Mouse (Mus musculus) left cerebral cortex, adult 2 months (tissue): ENCODE measurements around the gene Lrp6. TPM values are rescaled to one million over a fixed set of nuclear protein-coding genes. Genes with fewer than 3 reads are reported as not detected.

Experiments
- DNase-seq, 2 experiments: peaks; one replicate each; pipeline ENCODE4 v3.0.0; 2021 to 2022; ENCODE audit warnings: low spot score in 2 of 2, mixed read lengths in 1 of 2; ENCODE audit errors: extremely low spot score in 1 of 2
- H3K27ac ChIP-seq: fragments of 200-600 bp; 2 replicates; pipeline ENCODE4 v1.8.1; 2022
- H3K4me3 ChIP-seq: fragments of 200-600 bp; 2 replicates; pipeline ENCODE4 v1.8.1; 2022
- CTCF ChIP-seq: fragments of 200-600 bp; IDR thresholded peaks from 2 replicates; pipeline ENCODE4 v1.8.1; 2022; ENCODE audit warnings: antibody characterized with exemption, mild to moderate bottlenecking, moderate library complexity
- intact Hi-C: fragments of 180-260 bp; cut with DNase I; formaldehyde crosslinking; loops from one replicate; pipeline ENCODE4 v1.15.1; 2025
- total RNA-seq, 2 experiments: library from RNA; stranded (reverse); gene quantifications; 2 replicates each; pipeline ENCODE4 v1.2.3; 2021

Gene Lrp6
- total RNA-seq, 2 experiments from 2014 or later = 47.2 to 48.0 TPM

- intact Hi-C loops = loop anchor here (5.0 kb wide), 1 partner anchor 58 kb away; the partner anchor contains the start of gene Lrp6
Observed at GRCm38 (mm10) chr6:134509731-134510226, 57.0 kb downstream of the Lrp6 start.

DNA sequence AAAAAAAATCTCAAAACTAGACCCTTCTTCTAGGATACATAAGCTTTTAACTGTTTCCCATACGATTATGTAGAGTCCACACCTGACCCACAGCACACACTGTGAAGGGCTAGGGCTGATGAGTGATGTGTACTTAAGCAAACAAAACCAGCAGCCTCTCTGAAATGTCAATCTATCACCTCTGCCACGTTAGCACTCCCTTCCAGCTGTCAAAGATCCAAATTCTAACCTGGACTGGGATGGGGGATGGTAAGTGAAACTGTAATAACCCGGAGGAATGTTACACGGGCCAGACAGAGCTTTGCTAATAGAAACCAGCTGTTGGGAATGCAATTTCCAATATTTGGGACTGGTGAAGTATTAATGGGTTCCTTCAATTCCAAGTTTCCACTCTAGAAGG lies 61.9 kb downstream of the Lrp6 start:
- TF ChIP-seq CTCF = no peak
- intact Hi-C loops = no loop called here
- no peak for DNase-seq
- H3K4me3 ChIP-seq = no peak overlapping the region
- no peak overlapping the region for H3K27ac ChIP-seq

More at GRCm38 (mm10) chr6:134509731-134510226, 57.0 kb downstream of the Lrp6 start:
- H3K27ac ChIP-seq = no peak overlapping the region
- no peak overlapping the region for H3K4me3 ChIP-seq
- TF ChIP-seq CTCF = no peak
- no peak for DNase-seq

DNA sequence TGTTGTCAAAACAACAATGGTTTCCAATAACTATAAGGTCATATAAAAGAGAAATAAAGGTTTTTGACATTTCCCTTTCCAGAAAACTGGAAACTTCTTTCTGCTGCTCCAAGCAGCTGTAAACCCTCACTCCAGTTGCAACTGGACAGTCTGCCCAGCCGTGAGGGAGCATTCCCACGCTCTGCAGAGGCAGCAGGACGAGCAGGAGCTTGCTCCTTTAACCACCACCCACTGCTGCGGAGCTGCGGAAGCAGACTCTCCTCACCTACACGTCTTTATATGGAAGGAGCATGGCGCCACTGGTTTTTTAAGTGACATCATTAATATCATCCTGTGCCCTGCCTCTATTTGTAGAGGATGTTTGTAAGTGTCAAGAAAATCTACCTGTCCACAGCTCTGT lies 64.4 kb downstream of the Lrp6 start:
- intact Hi-C loops = no loop called here
- H3K27ac ChIP-seq = no peak overlapping the region
- no peak for DNase-seq
- no peak overlapping the region for H3K4me3 ChIP-seq
- no peak for TF ChIP-seq CTCF

DNA sequence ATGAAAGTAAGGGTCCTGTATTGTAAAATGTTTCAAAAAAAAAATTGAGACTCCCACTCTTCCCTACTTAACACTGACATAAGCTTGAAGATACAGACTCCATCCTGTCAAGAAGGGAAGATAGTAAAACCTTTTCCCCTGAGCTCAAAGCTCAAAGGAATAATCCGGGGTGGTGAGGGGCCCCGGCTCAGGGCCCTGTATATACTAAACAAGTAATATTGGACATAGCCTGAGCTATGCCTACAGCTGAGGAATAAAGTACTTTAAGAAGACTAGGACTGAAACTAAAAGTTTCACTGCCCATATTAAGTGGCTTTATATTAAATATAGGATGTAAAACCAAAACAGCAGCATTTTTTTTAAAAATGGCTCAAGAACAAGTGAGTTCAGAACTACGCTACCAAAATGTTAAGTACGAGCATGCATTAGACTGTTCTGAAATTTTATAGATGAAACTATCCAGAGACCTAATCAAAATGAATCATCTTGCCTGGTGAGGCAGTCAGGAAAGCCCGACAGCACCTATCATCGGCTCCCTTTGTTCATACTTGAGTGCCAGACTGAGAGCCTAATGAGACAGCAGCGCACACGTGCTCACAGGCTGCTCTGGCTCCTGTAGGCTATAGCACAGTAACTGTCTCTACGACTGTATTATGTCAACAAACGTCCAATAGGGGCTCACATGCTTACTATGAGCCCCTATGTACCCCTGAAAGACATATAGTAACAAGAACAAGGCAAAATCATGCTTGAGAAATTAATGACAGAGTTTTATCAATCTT lies 66.2 kb downstream of the Lrp6 start:
- Histone ChIP-seq H3K27ac (no peak overlapping the region), H3K4me3 (no peak overlapping the region)
- no peak for DNase-seq
- TF ChIP-seq CTCF = no peak
- intact Hi-C loops = no loop called here

DNA sequence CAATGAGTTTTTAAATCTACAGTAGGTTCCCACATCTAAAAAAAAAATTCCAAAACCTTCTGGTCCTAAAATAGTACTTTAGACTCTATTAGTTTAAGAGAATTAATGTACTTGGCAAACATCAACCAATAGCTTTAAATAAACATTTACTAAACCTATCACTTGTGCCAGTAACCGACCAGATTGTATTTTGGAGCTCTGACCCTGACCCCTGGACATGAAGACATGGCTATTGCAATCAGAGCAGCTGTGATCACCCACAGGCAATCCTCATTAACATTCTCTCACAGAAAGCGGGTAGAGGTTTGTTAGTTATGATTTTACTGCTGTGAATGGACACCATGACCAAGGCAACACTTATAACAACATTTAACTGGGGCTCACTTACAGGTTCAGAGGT lies 67.7 kb downstream of the Lrp6 start:
- no peak for DNase-seq
- no peak for TF ChIP-seq CTCF
- no peak overlapping the region for H3K4me3 ChIP-seq
- H3K27ac ChIP-seq = no peak overlapping the region
- intact Hi-C loops = no loop called here

DNA sequence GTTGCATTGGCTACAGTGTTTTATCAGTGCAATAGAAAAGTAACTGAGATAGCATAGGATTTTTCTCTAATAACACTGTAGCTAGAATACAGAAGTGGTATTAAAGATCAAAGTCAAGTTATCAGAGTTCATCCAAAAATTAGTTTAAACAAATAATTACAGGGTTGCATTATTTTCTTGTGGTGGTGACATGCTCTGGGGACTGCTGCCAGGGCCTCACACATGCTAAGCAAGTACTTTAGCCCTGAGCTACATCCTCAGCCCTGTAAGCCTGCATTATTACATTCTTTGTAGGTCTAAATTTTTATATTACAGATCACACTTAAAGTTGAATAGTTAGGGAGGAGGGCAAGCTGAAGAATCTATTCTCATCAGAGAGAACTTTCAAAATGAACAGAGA lies 68.2 kb downstream of the Lrp6 start:
- intact Hi-C loops = no loop called here

DNA sequence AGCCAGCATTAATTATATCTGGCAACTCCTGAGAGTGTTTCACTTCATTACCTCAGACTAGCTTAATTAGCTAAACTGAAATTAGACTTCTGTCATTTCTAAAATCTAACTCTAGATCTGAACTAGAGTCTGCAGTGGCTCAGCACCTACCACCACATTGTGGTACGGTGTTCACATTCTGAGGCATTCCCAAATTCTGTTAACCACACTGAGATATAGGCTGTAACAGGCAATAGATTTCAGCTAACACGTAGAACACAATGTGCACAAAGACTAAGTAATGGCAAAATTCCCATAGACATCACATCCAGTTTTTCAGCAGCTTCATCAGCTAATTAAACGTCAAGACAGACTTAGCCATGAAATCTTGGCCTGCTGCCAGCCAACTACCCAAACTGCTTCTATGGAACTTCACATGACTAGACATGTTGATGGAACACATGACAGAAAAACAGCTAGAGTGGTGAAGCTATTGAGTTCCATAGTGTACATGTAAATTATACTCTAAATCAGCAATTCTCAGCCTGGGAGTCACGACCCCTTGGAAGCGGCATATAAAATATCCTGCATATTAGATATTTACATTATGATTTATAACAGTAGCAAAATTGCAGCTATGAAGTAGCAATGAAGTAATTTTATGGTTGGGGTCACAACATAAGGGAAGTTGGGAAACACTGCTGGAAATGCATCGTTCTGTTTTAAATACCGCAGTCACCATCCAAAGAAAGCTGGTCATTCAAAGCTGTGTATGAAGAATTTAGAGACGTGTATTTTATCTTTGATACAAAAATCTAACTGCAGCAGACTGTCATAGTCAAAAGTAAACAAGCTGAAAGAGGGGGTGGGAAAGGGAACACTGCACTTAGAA lies 71.7 kb downstream of the Lrp6 start:
- DNase-seq = no peak
- no peak for TF ChIP-seq CTCF
- Histone ChIP-seq H3K4me3 (no peak overlapping the region), H3K27ac (no peak overlapping the region; the same call in 1 of the 2 replicates)
- intact Hi-C loops = no loop called here

More for the DNA sequence above, 68.2 kb downstream of the Lrp6 start:
- TF ChIP-seq CTCF = no peak
- H3K4me3 ChIP-seq = no peak overlapping the region
- H3K27ac ChIP-seq = no peak overlapping the region
- DNase-seq = no peak

- DNase-seq = no peak
- Histone ChIP-seq H3K27ac (no peak overlapping the region), H3K4me3 (no peak overlapping the region)
- no peak for TF ChIP-seq CTCF
- intact Hi-C loops = no loop called here
Observed at GRCm38 (mm10) chr6:134489637-134490036, 77.1 kb downstream of the Lrp6 start.

DNA sequence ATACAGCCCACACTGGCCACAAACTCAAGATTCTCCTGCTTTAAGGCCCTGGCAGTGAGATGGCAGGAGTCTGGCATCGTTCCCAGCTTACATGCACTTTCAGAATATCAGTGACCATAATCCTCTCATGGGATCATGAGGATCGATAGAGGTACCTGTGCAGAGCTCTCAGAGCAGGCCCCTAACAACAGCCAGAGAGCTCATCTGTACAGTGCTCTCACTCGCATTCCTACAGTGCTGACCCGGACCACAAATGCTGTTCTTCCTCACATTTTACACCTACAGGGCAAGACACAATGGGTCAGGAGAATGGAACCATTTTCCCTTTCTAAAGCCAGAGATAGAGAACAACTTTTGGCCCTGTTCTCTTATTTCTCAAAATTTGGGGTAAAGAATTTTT lies 77.6 kb downstream of the Lrp6 start:
- no peak for DNase-seq
- intact Hi-C loops = no loop called here
- no peak for TF ChIP-seq CTCF

DNA sequence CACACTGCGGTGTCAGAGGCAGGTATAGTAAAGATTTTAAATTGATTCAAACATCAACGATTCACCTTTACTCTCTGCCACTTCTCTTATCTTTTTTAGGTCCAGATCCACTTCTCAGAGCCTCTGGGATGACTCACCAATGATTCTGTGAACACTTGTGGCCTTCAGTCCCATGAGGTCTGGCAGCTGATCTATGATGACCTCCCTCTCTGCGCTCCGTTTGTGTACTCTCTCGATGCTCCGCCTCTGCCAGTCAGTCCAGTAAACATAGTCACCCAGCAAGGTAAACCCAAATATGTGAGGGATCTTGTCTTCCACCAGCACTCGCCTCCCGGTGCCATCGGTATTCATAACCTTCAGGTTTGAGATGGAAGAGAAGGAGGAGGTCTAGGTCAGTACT lies 80.4 kb downstream of the Lrp6 start:
- no peak for DNase-seq
- intact Hi-C loops = no loop called here
- Histone ChIP-seq H3K27ac (no peak overlapping the region), H3K4me3 (no peak overlapping the region)
- TF ChIP-seq CTCF = no peak

More for the DNA sequence above, 77.6 kb downstream of the Lrp6 start:
- no peak overlapping the region for H3K27ac ChIP-seq
- H3K4me3 ChIP-seq = no peak overlapping the region

DNA sequence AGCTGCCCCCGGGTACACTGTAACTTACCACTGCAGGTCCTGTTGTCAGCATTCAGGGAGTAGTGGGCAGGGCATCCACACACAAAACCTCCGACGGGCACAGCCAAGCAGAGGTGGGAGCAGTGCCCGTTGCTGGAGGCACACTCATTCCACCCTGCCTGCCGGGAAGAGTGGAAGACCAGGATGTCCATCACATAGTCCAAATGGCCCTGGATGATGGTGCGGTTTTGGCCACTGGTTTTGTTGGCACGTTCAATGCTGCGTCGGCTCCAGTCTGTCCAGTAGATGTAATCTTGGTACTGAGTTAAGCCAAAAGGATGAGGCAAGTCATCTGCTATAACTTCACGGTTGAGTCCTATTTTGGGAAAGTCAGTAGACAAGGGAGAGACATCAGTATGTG lies 87.3 kb downstream of the Lrp6 start:
- no peak overlapping the region for H3K4me3 ChIP-seq
- intact Hi-C loops = no loop called here
- TF ChIP-seq CTCF = no peak
- no peak for DNase-seq
- H3K27ac ChIP-seq = no peak overlapping the region

- Histone ChIP-seq H3K4me3 (no peak overlapping the region), H3K27ac (no peak overlapping the region)
- no peak for TF ChIP-seq CTCF
- DNase-seq = no peak
- intact Hi-C loops = no loop called here
Observed at GRCm38 (mm10) chr6:134473143-134473561, 93.6 kb downstream of the Lrp6 start.
